Mouse (Mus musculus) large intestine, adult 2 months (tissue): Measurements from ENCODE around the gene Runx2. TPM values are rescaled to one million over a fixed set of nuclear protein-coding genes. Genes with fewer than 3 reads are reported as not detected.

Source experiments
- DNase-seq: peaks from one replicate; pipeline ENCODE4 v3.0.0-alpha.2; 2012; ENCODE audit warnings: low read depth, low spot score
- whole genome bisulfite sequencing: fragments of 180-500 bp; shearing (Covaris S2); methylation state at CpG from one replicate; pipeline ENCODE4 v1.1.7; 2018; 5-methylcytosine and 5-hydroxymethylcytosine counted together
- polyA plus RNA-seq: library from polyadenylated mRNA; depleted of rRNA; stranded (reverse); fragments of >200 nt; gene quantifications from 2 replicates; pipeline ENCODE4 v1.2.3, GENCODE M21; 2012; rRNA removed

Gene Runx2
- polyA plus RNA-seq, 1 experiment, result 1.0 TPM

- WGBS, result 42% methylated on average over 9 of the region's 9 CpGs
- DNase-seq, result no peak
Observed at GRCm38 (mm10) chr17:44449915-44450471, 364.6 kb downstream of the Runx2 start.

Other genes starting within 250 kb of the Runx2 start
- 2.2 and 2.7 TPM in 2 replicates for gene Supt3, start 37.6 kb downstream of the Runx2 start, polyA plus RNA-seq